Mouse (Mus musculus) G1E (cell line): ENCODE data around the gene Gmpr.

Experiments
- CTCF ChIP-seq: IDR thresholded peaks from 2 replicates; pipeline ENCODE4 v1.5.1; 2012; ENCODE audit warnings: low read depth, low read length, inconsistent platforms, mixed read lengths
- GATA1 ChIP-seq: IDR thresholded peaks from 2 replicates; pipeline ENCODE4 v1.6.1; 2012; ENCODE audit warnings: borderline replicate concordance, low read length, inconsistent platforms, mixed read lengths

- TF ChIP-seq CTCF (no peak), GATA1 (no peak)
These were observed 41.6 kb upstream of the Gmpr start for GRCm38 (mm10) chr13:45465616-45466015.
